Mouse (Mus musculus): Measurements from ENCODE around the gene Rora. TPM values are rescaled to one million over a fixed set of nuclear protein-coding genes. Genes with fewer than 3 reads are reported as not detected.

The Rora gene
- total RNA-seq, 2 experiments from 2014 or later, result 36.7 to 99.2 TPM

- no peak for DNase-seq (ENCODE audit: low spot score in 2 of 2)
These were observed 289.0 kb downstream of the Rora start for GRCm38 (mm10) chr9:68942595-68943011.

GRCm38 (mm10) chr9:68944026-68944425, 290.4 kb downstream of the Rora start:
- DNase-seq (ENCODE audit: low spot score in 2 of 2), result no peak

DNA sequence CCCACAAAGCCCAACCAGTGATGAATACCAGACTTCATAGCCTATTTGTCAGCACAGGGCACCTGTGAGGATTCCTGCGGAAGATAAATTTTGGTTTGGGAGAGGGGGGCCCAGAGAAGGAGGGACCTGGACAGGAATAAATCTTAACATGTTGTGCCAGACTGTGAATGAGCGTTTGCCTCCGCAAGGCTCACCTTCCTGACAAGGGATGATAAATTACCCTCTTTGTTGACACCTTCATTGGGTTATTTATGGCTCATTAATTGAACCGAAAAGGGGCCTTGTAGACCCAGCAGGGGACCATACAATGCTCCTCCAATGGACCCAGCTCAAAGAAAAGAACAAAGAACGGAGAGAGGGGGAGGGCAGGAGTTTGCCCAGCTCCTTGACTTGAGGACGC, 294.1 kb downstream of the Rora start:
- no peak for DNase-seq (ENCODE audit: low spot score in 2 of 2)

GRCm38 (mm10) chr9:68948141-68948540, 294.6 kb downstream of the Rora start:
- no peak for DNase-seq (ENCODE audit: low spot score in 2 of 2)

DNA sequence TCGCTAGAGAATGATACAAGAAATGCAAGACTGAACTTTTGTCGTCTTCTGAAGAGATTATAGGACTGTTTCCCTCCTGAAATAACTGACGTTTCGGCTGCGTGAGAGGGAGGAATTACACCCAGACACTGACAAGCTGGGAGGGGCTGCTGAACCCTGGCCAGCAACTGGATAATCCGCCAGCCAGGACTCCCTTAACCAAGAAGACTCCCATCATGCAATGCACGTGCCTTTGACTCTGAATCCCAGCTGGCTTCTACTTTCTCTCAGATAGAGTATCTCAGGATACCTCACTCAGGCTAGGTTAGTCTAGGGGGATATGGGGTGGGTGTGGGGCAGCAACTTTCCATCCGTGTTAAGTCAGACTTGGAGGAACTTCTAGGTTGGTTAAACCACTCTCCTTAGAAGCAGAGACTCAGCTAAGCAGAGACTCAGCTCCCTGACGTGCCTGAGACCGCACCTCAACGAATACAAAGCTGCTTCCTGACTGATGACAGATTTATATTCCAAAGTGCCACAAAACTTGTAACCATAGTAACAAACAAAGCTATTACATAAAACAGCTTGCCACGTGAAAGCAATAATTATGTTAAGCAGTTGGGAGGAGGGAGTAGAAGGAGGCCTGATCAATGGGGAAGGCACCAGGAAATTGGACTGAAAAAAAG, 302.8 kb downstream of the Rora start:
- DNase-seq (ENCODE audit: low spot score in 2 of 2), result no peak

DNA sequence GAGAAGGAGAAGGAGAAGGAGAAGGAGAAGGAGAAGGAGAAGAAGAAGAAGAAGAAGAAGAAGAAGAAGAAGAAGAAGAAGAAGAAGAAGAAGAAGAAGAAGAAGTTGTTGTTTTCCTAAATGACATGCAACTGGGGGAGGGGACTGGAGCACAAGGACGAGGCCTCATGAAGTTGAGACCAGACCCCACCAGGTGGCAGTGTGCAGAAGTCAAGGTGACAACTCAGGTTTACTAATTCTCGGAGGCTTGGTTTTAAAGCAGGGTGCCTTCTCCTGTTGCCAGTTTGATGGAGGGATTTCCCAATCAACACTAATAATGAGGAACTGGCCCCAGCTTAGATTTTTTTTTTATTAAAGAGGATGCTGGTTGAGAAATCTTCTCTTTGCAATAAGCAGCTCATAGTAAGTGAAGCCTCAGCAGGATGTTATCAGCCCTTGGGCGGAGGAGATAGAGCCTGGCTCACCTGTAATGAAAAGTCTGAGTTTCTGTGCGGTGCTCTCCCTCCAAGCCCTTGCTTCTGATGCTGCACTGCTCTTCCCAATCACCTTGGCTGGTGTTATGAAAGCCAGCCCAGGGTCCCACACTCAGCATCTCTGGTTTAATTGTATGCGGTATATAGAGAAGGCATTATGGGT, 303.5 kb downstream of the Rora start:
- peak in 1 of 2 experiments; percentile 50 for DNase-seq (ENCODE audit: low spot score in 2 of 2)

DNA sequence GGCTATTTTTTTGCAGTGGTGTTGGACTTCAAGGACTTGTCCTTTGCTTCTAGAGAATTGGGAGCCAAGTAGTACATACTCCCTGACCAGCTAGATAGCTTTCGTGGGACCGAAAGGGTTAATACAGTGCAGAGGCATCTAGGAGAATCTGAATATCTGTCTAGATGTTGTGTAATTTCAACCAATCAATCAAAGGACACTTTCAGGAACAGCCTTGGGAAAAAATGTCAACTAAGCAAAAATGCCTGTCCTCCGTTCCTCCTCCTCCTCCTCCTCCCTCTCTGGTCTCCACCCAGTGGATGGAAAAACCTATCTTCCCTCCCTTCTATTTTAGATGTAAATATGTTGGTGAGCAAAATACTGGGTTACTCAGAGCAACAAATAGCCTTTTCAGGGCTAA, 304.2 kb downstream of the Rora start:
- no peak for DNase-seq (ENCODE audit: low spot score in 2 of 2)

GRCm38 (mm10) chr9:68958919-68959318, 305.3 kb downstream of the Rora start:
- no peak for DNase-seq (ENCODE audit: low spot score in 2 of 2)

DNA sequence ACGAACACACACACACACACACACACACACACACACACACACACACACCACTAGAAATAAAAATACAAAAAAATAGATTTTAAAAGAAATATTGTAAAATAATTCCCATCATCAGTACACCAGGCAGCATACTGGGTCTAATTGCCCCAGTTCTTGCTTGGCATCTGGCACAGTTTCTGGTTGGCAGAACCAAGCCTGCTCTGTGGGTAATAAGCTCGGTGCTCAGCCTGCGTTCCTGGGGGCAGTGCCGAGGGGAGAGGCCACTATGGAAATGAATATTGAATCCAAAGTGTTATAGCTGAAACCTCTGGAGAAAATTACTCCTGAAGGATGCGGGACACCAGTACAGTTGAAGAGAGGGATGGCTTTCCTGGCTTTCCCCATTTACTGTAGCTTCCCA, 310.3 kb downstream of the Rora start:
- no peak for DNase-seq (ENCODE audit: low spot score in 2 of 2)

GRCm38 (mm10) chr9:68966540-68966939, 313.0 kb downstream of the Rora start:
- DNase-seq (ENCODE audit: low spot score in 2 of 2), result no peak

GRCm38 (mm10) chr9:68970074-68970473, 316.5 kb downstream of the Rora start:
- DNase-seq (ENCODE audit: low spot score in 2 of 2), result no peak

- DNase-seq (ENCODE audit: low spot score in 2 of 2), result no peak
These were observed 318.7 kb downstream of the Rora start for GRCm38 (mm10) chr9:68972277-68972676.

DNA sequence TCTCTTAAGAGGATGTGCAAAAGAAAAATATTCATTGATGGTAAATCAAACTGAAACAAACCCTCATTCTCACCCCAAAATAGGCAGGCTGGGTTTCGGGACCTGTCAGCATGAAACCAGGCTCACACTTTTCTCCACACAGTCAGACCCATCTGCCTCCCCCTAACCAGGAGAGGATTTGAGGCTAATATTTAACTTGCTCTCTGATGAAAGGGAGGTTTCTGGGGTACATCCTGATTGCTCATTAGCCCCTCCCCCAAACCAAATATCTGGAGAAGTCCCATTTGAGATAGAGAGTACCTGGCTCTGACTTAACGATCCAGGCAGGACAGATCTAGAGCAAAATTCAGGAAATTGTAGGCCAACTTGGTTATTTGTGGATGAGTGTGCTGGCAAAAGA, 320.9 kb downstream of the Rora start:
- DNase-seq (ENCODE audit: low spot score in 2 of 2), result no peak

- DNase-seq (ENCODE audit: low spot score in 2 of 2), result no peak
These were observed 322.6 kb downstream of the Rora start for GRCm38 (mm10) chr9:68976136-68976535.

- DNase-seq (ENCODE audit: low spot score in 2 of 2), result no peak
These were observed 323.3 kb downstream of the Rora start for GRCm38 (mm10) chr9:68976851-68977250.

DNA sequence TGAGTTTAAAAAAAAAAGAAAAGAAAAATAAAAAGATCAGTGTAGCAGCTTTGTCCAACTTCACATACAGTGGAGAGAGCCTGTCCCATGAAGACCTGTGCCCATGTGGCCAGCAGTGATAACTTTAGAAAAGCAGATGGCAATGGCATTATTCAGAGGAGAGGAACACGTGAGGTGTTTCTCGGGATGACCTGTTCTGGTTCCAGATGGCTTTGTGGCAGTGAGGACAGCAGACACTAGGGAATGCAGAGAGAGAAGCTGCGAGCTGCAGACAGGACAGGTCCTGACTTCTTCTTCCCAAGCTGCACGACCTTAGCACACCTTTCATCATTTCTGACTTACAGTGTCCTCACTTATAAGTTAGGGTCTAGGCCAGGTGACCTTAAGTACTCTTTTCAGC, 325.1 kb downstream of the Rora start:
- no peak for DNase-seq (ENCODE audit: low spot score in 2 of 2)

DNA sequence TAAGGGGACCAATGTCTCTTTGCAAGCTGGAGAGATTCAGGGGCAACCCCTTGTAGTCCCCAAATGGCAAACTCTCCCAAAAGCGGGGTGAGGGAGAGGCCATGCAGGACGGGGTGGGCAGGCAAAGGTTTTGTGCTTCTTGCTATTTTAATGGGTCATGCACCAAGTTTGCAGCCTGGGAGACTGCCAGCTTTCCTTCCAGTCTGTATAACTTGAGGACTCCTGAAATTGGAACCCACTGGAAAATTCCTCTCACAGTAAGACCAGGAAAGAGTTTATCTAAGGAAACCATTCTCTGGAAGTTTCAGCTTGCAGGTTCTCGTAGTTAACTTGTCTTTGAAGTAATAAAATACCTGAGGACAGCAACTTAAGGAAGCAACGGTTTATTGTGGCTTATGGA, 326.5 kb downstream of the Rora start:
- no peak for DNase-seq (ENCODE audit: low spot score in 2 of 2)

- DNase-seq (ENCODE audit: low spot score in 2 of 2), result no peak
These were observed 331.5 kb downstream of the Rora start for GRCm38 (mm10) chr9:68985046-68985445.

- no peak for DNase-seq (ENCODE audit: low spot score in 2 of 2)
These were observed 332.2 kb downstream of the Rora start for GRCm38 (mm10) chr9:68985796-68986195.

- no peak for DNase-seq (ENCODE audit: low spot score in 2 of 2)
These were observed 333.9 kb downstream of the Rora start for GRCm38 (mm10) chr9:68987290-68988042.

DNA sequence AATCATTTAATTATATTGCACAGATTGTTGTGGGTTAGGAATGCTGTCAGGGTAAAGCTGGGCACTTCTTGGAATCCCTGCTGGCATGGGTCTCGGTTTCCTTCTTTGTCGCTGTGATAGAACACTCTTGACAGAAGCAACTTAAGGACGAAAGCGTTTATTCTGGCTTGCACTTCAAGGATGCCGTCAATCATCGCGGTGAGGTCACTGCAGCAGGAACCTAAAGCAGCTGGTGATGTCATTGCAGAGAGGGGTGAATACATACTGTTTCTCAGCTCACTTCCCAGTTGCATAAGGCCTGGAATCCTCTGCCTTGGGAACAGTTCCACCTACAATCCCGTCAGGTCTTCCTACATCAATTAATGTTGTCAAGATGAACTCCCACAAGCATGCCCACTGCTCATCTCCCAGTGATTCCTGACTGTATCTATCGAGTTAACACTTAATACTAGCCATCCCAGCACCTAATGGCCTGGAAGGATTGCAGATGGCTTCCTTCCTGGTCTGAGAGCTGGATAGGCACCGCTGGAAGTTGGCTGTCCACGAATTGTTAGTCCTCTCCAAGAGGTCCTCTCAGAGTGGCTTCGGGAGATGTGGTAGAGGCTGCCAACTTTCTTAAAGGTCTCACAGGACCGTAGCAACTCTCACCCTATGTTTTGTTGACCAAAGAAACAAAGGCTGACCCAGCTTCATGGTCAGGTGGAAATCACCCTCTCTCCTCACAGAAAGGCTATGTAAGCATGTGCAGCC, 334.8 kb downstream of the Rora start:
- peak in 1 of 2 experiments; percentile 36 for DNase-seq (ENCODE audit: low spot score in 2 of 2)
